Mouse (Mus musculus) ES-E14 (cell line): ENCODE results near the gene Atf7ip. TPM values are rescaled to one million over a fixed set of nuclear protein-coding genes. Genes with fewer than 3 reads are reported as not detected.

Experiments
- DNase-seq: peaks from one replicate; pipeline ENCODE4 v3.0.0-alpha.2; 2013; ENCODE audit warnings: low read depth, low spot score
- H3K27ac ChIP-seq: 2 replicates; pipeline ENCODE4 v1.5.1; 2012; ENCODE audit warnings: low read depth, mild to moderate bottlenecking, low read length, moderate library complexity, mixed read lengths; ENCODE audit not compliant: poor library complexity, insufficient read depth, severe bottlenecking
- H3K36me3 ChIP-seq: 2 replicates; pipeline ENCODE4 v1.6.1; 2012; ENCODE audit warnings: mild to moderate bottlenecking, low read length, moderate library complexity, mixed read lengths; ENCODE audit not compliant: control insufficient read depth, poor library complexity, insufficient read depth, severe bottlenecking
- H3K4me1 ChIP-seq, 2 experiments: fragments of 150-350 bp in 1 of 2; sonication (generic) in 1 of 2; 2 replicates each; pipeline ENCODE4 v1.6.1; 2012; ENCODE audit warnings: low read length in 2 of 2, mild to moderate bottlenecking in 1 of 2, mixed read lengths in 1 of 2; ENCODE audit not compliant: control insufficient read depth in 2 of 2, insufficient read depth in 2 of 2, poor library complexity in 1 of 2
- H3K4me3 ChIP-seq, 2 experiments: fragments of 150-350 bp in 1 of 2; sonication (generic) in 1 of 2; 2 replicates each; pipeline ENCODE4 v1.5.1; 2012; ENCODE audit warnings: low read length in 2 of 2, low read depth in 1 of 2, mild to moderate bottlenecking in 1 of 2, mixed read lengths in 1 of 2; ENCODE audit not compliant: insufficient read depth in 1 of 2, poor library complexity in 1 of 2, severe bottlenecking in 1 of 2
- H3K9ac ChIP-seq: 2 replicates; pipeline ENCODE4 v1.6.1; 2012; ENCODE audit warnings: low read depth, mild to moderate bottlenecking, low read length, mixed read lengths; ENCODE audit not compliant: poor library complexity, insufficient read depth, severe bottlenecking
- H3K9me3 ChIP-seq: fragments of 150-350 bp; sonication (generic); 2 replicates; pipeline ENCODE4 v1.6.1; 2012; ENCODE audit warnings: low read depth, mild to moderate bottlenecking, low read length; ENCODE audit not compliant: control insufficient read depth, insufficient read depth
- CHD2 ChIP-seq: IDR thresholded peaks from 2 replicates; pipeline ENCODE4 v1.6.1; 2014; ENCODE audit warnings: mild to moderate bottlenecking, low read depth, low read length, inconsistent platforms
- HCFC1 ChIP-seq: IDR thresholded peaks from 2 replicates; pipeline ENCODE4 v1.6.1; 2012; ENCODE audit warnings: low read length, inconsistent platforms, borderline replicate concordance; ENCODE audit not compliant: insufficient read depth
- MAFK ChIP-seq: IDR thresholded peaks from 2 replicates; pipeline ENCODE4 v1.6.1; 2014; ENCODE audit warnings: mild to moderate bottlenecking, low read depth, low read length, inconsistent platforms; ENCODE audit not compliant: insufficient read depth
- ZC3H11A ChIP-seq: IDR thresholded peaks from 2 replicates; pipeline ENCODE4 v1.6.1; 2012; ENCODE audit warnings: low read depth, mild to moderate bottlenecking, inconsistent platforms, low read length, borderline replicate concordance
- ZNF384 ChIP-seq: IDR thresholded peaks from 2 replicates; pipeline ENCODE4 v1.6.1; 2012; ENCODE audit warnings: low read depth, low read length, inconsistent platforms
- in situ Hi-C, 2 experiments: fragments of 600-800 bp; cut with MboI; formaldehyde crosslinking; loops; one replicate each; pipeline ENCODE4 v1.15.1; 2025; ENCODE audit warnings: low sequenced_read_pairs in 2 of 2, inconsistent platforms in 1 of 2; ENCODE audit not compliant: unreplicated experiment in 2 of 2
- total RNA-seq: library from RNA; depleted of rRNA; stranded (reverse); fragments of 300-350 nt; gene quantifications from 2 replicates; pipeline ENCODE4 v1.2.3, GENCODE M21; 2012

Gene Atf7ip
- total RNA-seq, 1 experiment = 26.8 TPM

- H3K4me1 ChIP-seq = peaks cover 2 to 8% of the 10 kb centered on the region in 2 experiments; a peak in 2 of 4 replicates
Observed at GRCm38 (mm10) chr6:136625421-136625820, 119.5 kb downstream of the Atf7ip start.

GRCm38 (mm10) chr6:136629639-136630038 lies 123.7 kb downstream of the Atf7ip start:
- H3K27ac ChIP-seq = no peak overlapping the region
- no peaks in the 10 kb centered on the region for H3K9me3 ChIP-seq
- no peak overlapping the region for H3K4me3 ChIP-seq
- no peak overlapping the region for H3K9ac ChIP-seq
- H3K36me3 ChIP-seq = no peaks in the 10 kb centered on the region
- no peak for DNase-seq
- H3K4me1 ChIP-seq = peaks cover 2 to 3% of the 10 kb centered on the region in 2 experiments; a peak in 2 of 4 replicates
- in situ Hi-C loops = no loop called here
- TF ChIP-seq MAFK (no peak), HCFC1 (no peak)

More at GRCm38 (mm10) chr6:136625421-136625820, 119.5 kb downstream of the Atf7ip start:
- DNase-seq = no peak
- H3K4me3 ChIP-seq = no peak overlapping the region
- no peak overlapping the region for H3K27ac ChIP-seq
- no peak for TF ChIP-seq MAFK
- H3K9me3 ChIP-seq = no peaks in the 10 kb centered on the region
- H3K9ac ChIP-seq = no peak overlapping the region
- no peaks in the 10 kb centered on the region for H3K36me3 ChIP-seq
- in situ Hi-C loops = no loop called here

GRCm38 (mm10) chr6:136631519-136631918 lies 125.6 kb downstream of the Atf7ip start:
- Histone ChIP-seq H3K4me3 (no peak overlapping the region), H3K27ac (no peak overlapping the region), H3K9ac (no peak overlapping the region), H3K36me3 (no peaks in the 10 kb centered on the region), H3K4me1 (no peaks in the 10 kb centered on the region), H3K9me3 (no peaks in the 10 kb centered on the region)
- TF ChIP-seq HCFC1 (no peak), MAFK (no peak), CHD2 (no peak), ZC3H11A (no peak), ZNF384 (no peak)
- no peak for DNase-seq
- in situ Hi-C loops = no loop called here

- Histone ChIP-seq H3K4me1 (no peaks in the 10 kb centered on the region), H3K4me3 (no peak overlapping the region), H3K9me3 (no peaks in the 10 kb centered on the region), H3K27ac (no peak overlapping the region), H3K9ac (no peak overlapping the region), H3K36me3 (no peaks in the 10 kb centered on the region)
- no peak for TF ChIP-seq CHD2
- no peak for TF ChIP-seq MAFK
- in situ Hi-C loops = no loop called here
- DNase-seq = no peak
Observed at GRCm38 (mm10) chr6:136631945-136632534, 126.1 kb downstream of the Atf7ip start.

GRCm38 (mm10) chr6:136633154-136633553 lies 127.2 kb downstream of the Atf7ip start:
- Histone ChIP-seq H3K36me3 (no peaks in the 10 kb centered on the region), H3K9me3 (no peaks in the 10 kb centered on the region), H3K9ac (no peak overlapping the region), H3K4me1 (no peaks in the 10 kb centered on the region), H3K4me3 (no peak overlapping the region), H3K27ac (no peak overlapping the region)
- in situ Hi-C loops = no loop called here
- TF ChIP-seq HCFC1 (no peak), ZNF384 (no peak), ZC3H11A (no peak), MAFK (no peak), CHD2 (no peak)
- DNase-seq = no peak
